Mouse (Mus musculus) cerebellum, adult 2 months (tissue): Measurements from ENCODE around the gene Ndufa11.

Source experiments
- CTCF ChIP-seq: fragments of 200-500 bp; IDR thresholded peaks from 2 replicates; pipeline ENCODE4 v1.5.1; 2011; ENCODE audit warnings: low read depth, mild to moderate bottlenecking, control low read depth, low read length, moderate library complexity, borderline replicate concordance; ENCODE audit not compliant: insufficient read depth
- POLR2A ChIP-seq: fragments of 200-500 bp; IDR thresholded peaks from 2 replicates; pipeline ENCODE4 v1.6.1; 2011; ENCODE audit warnings: low read length, control low read depth, borderline replicate concordance; ENCODE audit not compliant: insufficient read depth

- TF ChIP-seq CTCF (no peak), POLR2A (no peak)
Observed at GRCm38 (mm10) chr17:56766631-56767405, 49.3 kb downstream of the Ndufa11 start.
